Mouse (Mus musculus) C2C12 (cell line): ENCODE data around the gene B3gnt7. TPM values are rescaled to one million over a fixed set of nuclear protein-coding genes. Genes with fewer than 3 reads are reported as not detected.
A peak's percentile ranks its signal among the peaks of the same experiment; 100 is the strongest.
"Not testable (repeated sequence)": the region's sequence is repeated elsewhere in the genome, so short reads cannot be mapped to it uniquely, and the experiment has no call there.

Source experiments
- H3K27me3 ChIP-seq: one replicate; pipeline ENCODE4 v1.6.1; 2011; ENCODE audit not compliant: control insufficient read depth, insufficient read depth, insufficient read length
- H3K36me3 ChIP-seq: one replicate; pipeline ENCODE4 v1.6.1; 2011; ENCODE audit not compliant: control insufficient read depth, insufficient read depth
- H3K4me3 ChIP-seq: one replicate; pipeline ENCODE4 v1.5.1; 2011; ENCODE audit warnings: mild to moderate bottlenecking, control low read depth; ENCODE audit not compliant: poor library complexity, insufficient read depth, severe bottlenecking
- H3K79me2 ChIP-seq: one replicate; pipeline ENCODE4 v1.6.1; 2011; ENCODE audit not compliant: control insufficient read depth, insufficient read depth
- H3K79me3 ChIP-seq: one replicate; pipeline ENCODE4 v1.6.1; 2011; ENCODE audit warnings: low read depth, control low read depth
- H3ac ChIP-seq: one replicate; pipeline ENCODE3; 2011; ENCODE audit warnings: low read depth; ENCODE audit not compliant: control insufficient read depth, insufficient read length
- CEBPB ChIP-seq: IDR thresholded peaks from one replicate; pipeline ENCODE4 v1.6.1; 2011; ENCODE audit warnings: low read depth, mild to moderate bottlenecking, control low read depth, moderate library complexity
- CTCF ChIP-seq: IDR thresholded peaks from one replicate; pipeline ENCODE4 v1.5.1; 2011; ENCODE audit not compliant: control insufficient read depth, insufficient read depth, insufficient read length
- FOSL1 ChIP-seq: IDR thresholded peaks from one replicate; pipeline ENCODE4 v1.8.0; 2011; ENCODE audit warnings: mild to moderate bottlenecking, low read length; ENCODE audit not compliant: poor library complexity, insufficient read depth, severe bottlenecking
- MAX ChIP-seq: IDR thresholded peaks from one replicate; pipeline ENCODE4 v1.6.1; 2011; ENCODE audit warnings: mild to moderate bottlenecking, control low read depth
- MYOD1 ChIP-seq: IDR thresholded peaks from one replicate; pipeline ENCODE4 v1.6.1; 2011; ENCODE audit warnings: low read depth; ENCODE audit not compliant: control insufficient read depth, insufficient read length
- MYOG ChIP-seq: IDR thresholded peaks from one replicate; pipeline ENCODE4 v1.6.1; 2011; ENCODE audit not compliant: control insufficient read depth, insufficient read length; ENCODE audit errors: extremely low read depth
- USF1 ChIP-seq: IDR thresholded peaks from one replicate; pipeline ENCODE4 v1.6.1; 2011; ENCODE audit warnings: low read depth, mild to moderate bottlenecking, control low read depth, moderate library complexity
- polyA plus RNA-seq: library from polyadenylated mRNA; unstranded; fragments of >200 nt; fragmentation: generic; extraction: Trizol; gene quantifications from one replicate; pipeline ENCODE4 v1.2.1, GENCODE M21; 2012; ENCODE audit warnings: missing spikeins

Gene B3gnt7
- polyA plus RNA-seq, 1 experiment: not detected

- Histone ChIP-seq H3K36me3 (no peaks in the 10 kb centered on the region), H3K27me3 (peaks cover 8% of the 10 kb centered on the region), H3K79me3 (no peaks in the 10 kb centered on the region), H3K4me3 (no peak overlapping the region), H3ac (no peak overlapping the region), H3K79me2 (no peaks in the 10 kb centered on the region)
- TF ChIP-seq MAX: no peak
- no peak for TF ChIP-seq USF1
- no peak for TF ChIP-seq FOSL1
- TF ChIP-seq CTCF: no peak
- no peak for TF ChIP-seq MYOG
- TF ChIP-seq CEBPB: no peak
Measured at GRCm38 (mm10) chr1:86336330-86336729, 33.7 kb downstream of the B3gnt7 start.

GRCm38 (mm10) chr1:86339156-86339812 is 36.7 kb downstream of the B3gnt7 start:
- peaks cover 8% of the 10 kb centered on the region for H3K27me3 ChIP-seq
- H3K79me2 ChIP-seq: no peaks in the 10 kb centered on the region
- H3K4me3 ChIP-seq: no peak overlapping the region
- H3K79me3 ChIP-seq: no peaks in the 10 kb centered on the region
- TF ChIP-seq CTCF (peak; percentile 57), USF1 (no peak), CEBPB (no peak), MYOD1 (no peak)
- H3K36me3 ChIP-seq: peaks cover 4% of the 10 kb centered on the region
- no peak overlapping the region for H3ac ChIP-seq

DNA sequence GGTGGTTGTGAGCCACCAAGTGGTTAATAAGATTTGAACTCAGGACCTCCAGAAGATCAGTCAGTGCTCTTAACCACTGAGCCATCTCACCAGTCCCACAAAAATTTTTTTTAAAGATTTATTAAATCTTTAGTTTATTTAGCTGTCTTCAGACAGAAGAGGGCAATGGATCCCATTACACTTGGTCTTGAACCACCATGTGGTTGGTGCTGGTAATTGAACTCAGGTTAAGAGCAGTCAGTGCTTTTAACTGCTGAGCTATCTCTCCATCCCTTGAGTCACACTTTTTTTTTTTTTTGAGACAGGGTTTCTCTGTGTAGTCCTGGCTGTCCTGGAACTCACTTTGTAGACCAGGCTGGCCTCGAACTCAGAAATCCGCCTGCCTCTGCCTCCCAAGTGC is 38.5 kb downstream of the B3gnt7 start:
- H3K79me3 ChIP-seq, H3K27me3 ChIP-seq, H3K4me3 ChIP-seq, H3K79me2 ChIP-seq, H3ac ChIP-seq: not testable (repeated sequence)
- H3K36me3 ChIP-seq: peaks cover 20% of the 10 kb centered on the region

- no peaks in the 10 kb centered on the region for H3K27me3 ChIP-seq
- H3ac ChIP-seq: no peak overlapping the region
- TF ChIP-seq CEBPB: no peak
- no peak for TF ChIP-seq MAX
- no peak for TF ChIP-seq FOSL1
- TF ChIP-seq MYOD1: no peak
- TF ChIP-seq MYOG: no peak
- no peak for TF ChIP-seq CTCF
- TF ChIP-seq USF1: no peak
- H3K36me3 ChIP-seq: peaks cover 32% of the 10 kb centered on the region
- no peaks in the 10 kb centered on the region for H3K79me3 ChIP-seq
- no peaks in the 10 kb centered on the region for H3K79me2 ChIP-seq
- H3K4me3 ChIP-seq: no peak overlapping the region
Measured at GRCm38 (mm10) chr1:86342371-86342770, 39.7 kb downstream of the B3gnt7 start.

- Histone ChIP-seq H3ac (no peak overlapping the region), H3K4me3 (no peak overlapping the region), H3K79me3 (no peaks in the 10 kb centered on the region), H3K27me3 (no peaks in the 10 kb centered on the region), H3K79me2 (no peaks in the 10 kb centered on the region), H3K36me3 (peaks cover 40% of the 10 kb centered on the region)
- TF ChIP-seq CTCF (no peak), CEBPB (no peak), MAX (no peak), FOSL1 (no peak), MYOD1 (no peak), MYOG (no peak), USF1 (no peak)
Measured at GRCm38 (mm10) chr1:86343087-86343645, 40.5 kb downstream of the B3gnt7 start.

DNA sequence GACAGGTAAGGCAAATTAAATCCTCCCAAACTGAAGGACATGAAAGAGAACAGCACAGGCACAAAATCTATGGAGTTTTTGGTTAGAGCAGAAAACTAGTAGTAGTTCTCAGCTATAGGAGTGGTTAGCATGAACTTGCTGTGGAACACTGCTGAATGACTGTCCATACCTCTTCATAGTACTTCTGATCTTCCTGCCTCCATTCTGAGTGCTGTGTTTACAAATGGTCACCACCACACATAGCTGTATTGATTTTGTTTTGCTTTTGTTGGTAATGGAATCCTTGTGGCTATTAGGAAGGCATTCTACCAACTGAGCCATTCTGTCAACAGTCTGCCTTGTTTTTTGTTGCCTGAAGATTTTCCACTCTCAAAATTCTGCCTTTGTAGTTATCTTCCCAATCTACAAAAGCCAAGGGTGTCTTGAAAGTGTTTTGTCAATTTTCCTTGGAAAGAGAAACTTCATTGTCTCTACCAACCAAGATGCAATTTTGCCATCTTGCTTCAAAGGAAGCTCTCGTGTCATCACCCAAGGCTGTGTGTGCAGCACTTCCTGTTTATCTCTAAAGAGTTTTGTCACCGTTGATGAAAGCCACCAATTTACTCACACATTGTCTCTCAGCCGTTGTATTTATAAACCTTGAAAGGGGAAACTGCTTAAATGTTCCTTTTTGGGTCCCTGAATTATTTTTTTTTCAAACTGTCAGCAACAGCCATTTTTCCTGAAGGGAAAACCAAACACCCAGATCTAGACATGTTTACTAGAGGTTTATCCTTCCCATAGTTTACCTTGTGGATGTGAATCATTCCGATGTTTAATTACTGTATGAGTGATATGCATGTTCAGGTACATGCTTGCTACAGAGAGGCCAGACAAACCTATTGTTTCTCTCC is 41.6 kb downstream of the B3gnt7 start:
- no peak for TF ChIP-seq MYOG
- no peak for TF ChIP-seq CEBPB
- no peak for TF ChIP-seq MYOD1
- TF ChIP-seq FOSL1: no peak
- no peak for TF ChIP-seq MAX
- no peak for TF ChIP-seq USF1
- no peak for TF ChIP-seq CTCF
- H3K4me3 ChIP-seq: no peak overlapping the region

More for the DNA sequence above, 41.6 kb downstream of the B3gnt7 start:
- no peak overlapping the region for H3ac ChIP-seq
- H3K27me3 ChIP-seq: no peaks in the 10 kb centered on the region
- peaks cover 50% of the 10 kb centered on the region for H3K36me3 ChIP-seq
- H3K79me3 ChIP-seq: no peaks in the 10 kb centered on the region
- H3K79me2 ChIP-seq: no peaks in the 10 kb centered on the region
